Mouse (Mus musculus): Measurements from ENCODE around the gene Isca2. TPM values are rescaled to one million over a fixed set of nuclear protein-coding genes. Genes with fewer than 3 reads are reported as not detected.

The Isca2 gene
- polyA plus RNA-seq, 1 experiment from 2014 or later = 138 TPM

DNA sequence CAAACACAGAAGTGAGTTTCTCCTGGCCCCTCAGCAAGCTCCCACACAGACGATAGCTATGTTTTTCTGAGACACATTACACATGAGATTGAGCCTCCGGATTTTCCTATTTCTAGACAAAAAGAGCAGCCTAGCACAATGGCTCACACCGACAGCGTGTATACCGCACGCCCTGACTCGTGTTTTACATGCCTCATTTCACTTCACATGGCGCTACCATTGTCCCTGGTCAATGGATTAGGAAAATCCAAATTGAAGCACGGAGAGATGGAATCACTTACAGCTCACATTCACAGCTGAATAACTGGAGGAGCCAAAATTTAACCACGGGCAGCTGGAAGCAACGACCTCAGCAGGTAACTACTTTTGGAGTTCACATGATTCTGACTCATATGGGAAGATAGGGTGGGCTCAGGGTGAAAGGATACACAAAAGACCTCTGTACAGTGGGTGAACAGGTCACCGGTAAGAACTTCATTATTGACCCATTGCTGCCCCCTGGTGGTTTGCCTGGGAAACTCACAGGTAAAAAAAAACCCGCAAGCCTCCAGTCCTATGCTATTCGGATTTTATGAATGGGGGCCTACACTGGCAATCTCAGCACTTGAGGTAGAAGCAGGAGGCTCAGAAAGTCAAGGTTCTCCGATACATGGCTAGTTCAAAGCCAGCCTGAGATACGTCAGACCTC is 17.9 kb upstream of the Isca2 start:
- Histone ChIP-seq H3K9ac (no peak overlapping the region), H3K4me3 (no peak overlapping the region), H3K4me1 (replicated peaks) (no peaks in the 10 kb centered on the region), H3K27me3 (no peaks in the 10 kb centered on the region), H3K9me3 (replicated peaks) (no peaks in the 10 kb centered on the region), H3K36me3 (peaks cover 22% of the 10 kb centered on the region; the same call in 1 of the 2 replicates), H3K4me2 (no peak overlapping the region), H3K27ac (no peak overlapping the region)
- 64% methylated on average over 16 of the region's 16 CpGs for WGBS
- ATAC-seq (replicated peaks; ENCODE audit: insufficient number of reproducible peaks, insufficient read depth, low FRiP score, low read depth) = no peak

DNA sequence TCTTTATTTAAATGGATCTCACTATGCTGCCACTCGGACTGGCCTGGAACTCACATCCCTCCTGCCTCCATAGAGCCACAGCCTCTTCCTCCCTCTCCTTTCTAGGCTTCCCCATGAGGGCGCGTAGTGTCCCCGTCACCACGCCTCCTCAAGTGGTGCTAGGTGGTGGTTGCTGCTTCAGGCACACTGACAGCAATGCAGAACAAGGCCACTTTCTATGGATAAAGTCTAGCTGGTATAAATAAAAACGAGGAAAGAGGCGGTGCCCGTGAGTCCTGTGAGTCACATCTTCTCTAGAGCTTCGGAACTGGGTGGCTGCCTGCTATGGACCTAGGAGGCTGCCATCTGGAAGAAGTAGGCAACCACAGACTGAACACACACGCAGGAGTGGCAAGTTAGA is 17.0 kb upstream of the Isca2 start:
- no peak for ATAC-seq (replicated peaks; ENCODE audit: insufficient number of reproducible peaks, insufficient read depth, low FRiP score, low read depth)
- no peaks in the 10 kb centered on the region for H3K9me3 ChIP-seq (replicated peaks)
- no peaks in the 10 kb centered on the region for H3K27me3 ChIP-seq
- WGBS = 86% methylated on average over 10 of the region's 10 CpGs
- H3K4me2 ChIP-seq = no peak overlapping the region
- H3K9ac ChIP-seq = no peak overlapping the region
- 0 out of 2 replicates have a peak, but pooled peaks cover under 1% of the 10 kb centered on the region for H3K4me1 ChIP-seq (replicated peaks)
- H3K27ac ChIP-seq = no peak overlapping the region
- H3K4me3 ChIP-seq = no peak overlapping the region
- peaks cover 28% of the 10 kb centered on the region; the same call in 1 of the 2 replicates for H3K36me3 ChIP-seq

DNA sequence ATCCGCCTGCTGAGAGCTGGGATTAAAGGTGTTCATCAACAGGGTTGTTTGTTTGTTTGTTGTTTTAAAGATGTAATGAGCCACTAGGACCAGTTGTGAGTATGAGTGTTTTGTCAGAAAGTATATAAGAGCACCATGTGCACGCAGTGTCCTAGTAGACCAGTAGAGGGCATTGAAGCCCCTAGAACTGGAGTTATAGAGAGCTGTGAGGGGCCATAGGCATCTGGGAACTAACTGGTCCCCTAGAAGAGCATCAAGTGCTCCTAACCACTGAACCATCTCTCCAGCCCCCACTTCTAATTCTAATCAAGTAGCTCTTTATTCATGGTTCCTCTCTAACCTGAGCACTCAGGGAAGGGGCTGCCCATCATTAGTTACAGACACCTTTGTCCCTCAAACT is 14.0 kb upstream of the Isca2 start:
- 83% methylated on average over 2 of the region's 2 CpGs for WGBS
- Histone ChIP-seq H3K9me3 (replicated peaks) (no peaks in the 10 kb centered on the region), H3K27me3 (no peaks in the 10 kb centered on the region), H3K27ac (no peak overlapping the region), H3K9ac (no peak overlapping the region), H3K4me2 (no peak overlapping the region), H3K4me3 (no peak overlapping the region), H3K4me1 (replicated peaks) (peaks cover 5% of the 10 kb centered on the region), H3K36me3 (peaks cover 38% of the 10 kb centered on the region; the same call in 1 of the 2 replicates)
- no peak for ATAC-seq (replicated peaks; ENCODE audit: insufficient number of reproducible peaks, insufficient read depth, low FRiP score, low read depth)

DNA sequence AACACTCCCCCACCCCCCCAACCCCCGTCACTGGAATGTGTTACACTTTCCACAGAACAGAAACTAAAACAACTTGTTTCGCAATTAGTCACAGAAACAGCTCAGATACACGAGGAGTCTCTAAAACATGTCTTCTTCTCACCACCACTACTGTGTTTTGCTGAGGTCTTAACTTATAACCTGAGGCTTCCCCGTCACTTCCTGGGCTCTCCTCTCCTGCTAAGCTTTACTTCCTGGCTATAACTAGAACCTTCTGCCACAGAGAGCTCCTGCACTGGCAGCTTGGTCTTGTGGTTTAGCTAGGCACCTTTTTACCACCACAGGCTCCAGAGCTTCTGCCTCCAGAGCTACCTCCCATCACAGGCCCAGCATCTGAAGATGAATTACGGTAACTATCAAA is 10.5 kb upstream of the Isca2 start:
- peaks cover 44% of the 10 kb centered on the region for H3K36me3 ChIP-seq

DNA sequence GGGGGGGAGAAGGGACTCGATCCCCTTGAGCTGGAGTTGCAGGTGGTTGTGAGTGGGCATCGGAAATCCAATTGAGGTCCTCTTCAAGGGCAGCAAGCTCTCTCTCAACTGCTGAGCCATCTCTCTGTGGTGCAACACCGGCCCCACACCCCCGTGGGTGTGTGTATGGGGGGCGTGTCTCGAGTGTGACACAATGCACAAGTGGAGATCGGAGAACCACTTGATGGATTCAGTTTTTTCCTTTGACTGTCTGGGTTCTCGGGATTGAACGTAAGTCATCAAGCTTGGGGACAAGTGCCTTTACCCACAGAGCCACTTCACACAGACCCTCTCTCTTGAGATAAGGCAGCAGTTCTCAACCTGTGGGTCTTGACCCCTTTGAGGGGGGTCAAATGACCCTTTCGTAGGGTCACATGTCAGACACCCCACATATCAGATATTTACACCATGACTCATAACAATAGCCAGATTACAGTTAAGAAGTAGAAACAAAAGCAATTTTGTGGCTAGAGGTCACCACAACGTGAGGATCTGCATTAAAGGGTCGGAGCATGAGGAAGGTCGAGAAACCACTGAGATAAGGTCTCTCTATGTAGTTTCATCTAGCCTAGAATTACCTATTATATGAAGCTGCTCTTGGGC is 9.4 kb upstream of the Isca2 start:
- WGBS = 62% methylated on average over 13 of the region's 13 CpGs
- H3K4me2 ChIP-seq = no peak overlapping the region
- H3K27ac ChIP-seq = no peak overlapping the region
- H3K27me3 ChIP-seq = no peaks in the 10 kb centered on the region
- no peak overlapping the region for H3K9ac ChIP-seq
- H3K9me3 ChIP-seq (replicated peaks) = no peaks in the 10 kb centered on the region
- no peak overlapping the region for H3K4me3 ChIP-seq
- no peak for ATAC-seq (replicated peaks; ENCODE audit: insufficient number of reproducible peaks, insufficient read depth, low FRiP score, low read depth)
- peaks cover 35% of the 10 kb centered on the region for H3K36me3 ChIP-seq
- H3K4me1 ChIP-seq (replicated peaks) = peaks cover 11% of the 10 kb centered on the region

More for the DNA sequence above, 10.5 kb upstream of the Isca2 start:
- peaks cover 11% of the 10 kb centered on the region for H3K4me1 ChIP-seq (replicated peaks)
- no peak overlapping the region for H3K9ac ChIP-seq
- no peaks in the 10 kb centered on the region for H3K9me3 ChIP-seq (replicated peaks)
- WGBS = 81% methylated on average over 5 of the region's 5 CpGs
- H3K27me3 ChIP-seq = no peaks in the 10 kb centered on the region
- no peak overlapping the region for H3K4me2 ChIP-seq
- H3K27ac ChIP-seq = no peak overlapping the region
- no peak for ATAC-seq (replicated peaks; ENCODE audit: insufficient number of reproducible peaks, insufficient read depth, low FRiP score, low read depth)
- H3K4me3 ChIP-seq = no peak overlapping the region

DNA sequence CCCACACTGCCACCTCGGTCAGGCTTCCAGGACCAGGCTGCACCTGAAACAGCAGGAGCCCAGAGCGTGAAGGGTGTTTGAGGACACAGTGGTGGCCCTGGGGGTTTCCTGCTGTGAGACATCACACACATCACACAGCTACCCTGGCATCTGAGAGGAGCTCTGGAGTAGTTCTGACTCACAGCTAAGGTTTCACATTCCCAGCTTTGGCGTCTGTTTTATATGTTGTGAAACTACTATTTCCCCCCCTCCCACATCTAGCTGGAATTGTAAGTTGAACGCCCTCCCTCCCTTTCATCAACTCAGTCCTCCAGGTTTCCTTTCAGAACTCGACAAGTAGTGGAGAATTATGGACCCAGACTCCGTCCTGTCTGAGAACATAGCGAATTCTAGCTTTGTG is 8.3 kb upstream of the Isca2 start:
- no peak for ATAC-seq (replicated peaks; ENCODE audit: insufficient number of reproducible peaks, insufficient read depth, low FRiP score, low read depth)
- Histone ChIP-seq H3K4me1 (replicated peaks) (peaks cover 11% of the 10 kb centered on the region), H3K27ac (no peak overlapping the region), H3K27me3 (no peaks in the 10 kb centered on the region), H3K36me3 (peaks cover 32% of the 10 kb centered on the region), H3K9ac (no peak overlapping the region), H3K9me3 (replicated peaks) (no peaks in the 10 kb centered on the region), H3K4me3 (no peak overlapping the region), H3K4me2 (no peak overlapping the region)
- WGBS = 75% methylated on average over 7 of the region's 7 CpGs

DNA sequence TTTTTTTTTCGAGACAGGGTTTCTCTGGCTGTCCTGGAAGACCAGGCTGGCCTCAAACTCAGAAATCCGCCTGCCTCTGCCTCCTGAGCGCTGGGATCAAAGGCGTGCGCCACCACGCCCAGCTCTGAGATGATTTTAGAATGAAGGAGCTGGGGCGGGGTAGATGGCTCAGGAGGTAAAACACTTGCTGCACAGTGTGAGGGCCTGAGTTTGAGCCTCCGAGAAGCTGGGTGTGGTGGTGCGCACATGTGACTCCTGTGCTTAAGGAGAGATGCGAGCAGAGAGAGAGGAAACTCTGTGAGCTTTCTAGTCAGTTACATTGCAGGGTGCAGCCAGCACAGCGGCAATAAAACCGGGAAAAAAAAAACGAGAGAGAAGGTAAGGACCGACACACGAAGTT is 7.5 kb upstream of the Isca2 start:
- H3K27ac ChIP-seq = no peak overlapping the region
- no peak overlapping the region for H3K9ac ChIP-seq
- H3K9me3 ChIP-seq (replicated peaks) = no peaks in the 10 kb centered on the region
- no peak overlapping the region for H3K4me2 ChIP-seq
- H3K27me3 ChIP-seq = no peaks in the 10 kb centered on the region
- no peak for ATAC-seq (replicated peaks; ENCODE audit: insufficient number of reproducible peaks, insufficient read depth, low FRiP score, low read depth)
- WGBS = 89% methylated on average over 15 of the region's 15 CpGs
- H3K4me1 ChIP-seq (replicated peaks) = peaks cover 11% of the 10 kb centered on the region
- no peak overlapping the region for H3K4me3 ChIP-seq
- peaks cover 27% of the 10 kb centered on the region for H3K36me3 ChIP-seq

DNA sequence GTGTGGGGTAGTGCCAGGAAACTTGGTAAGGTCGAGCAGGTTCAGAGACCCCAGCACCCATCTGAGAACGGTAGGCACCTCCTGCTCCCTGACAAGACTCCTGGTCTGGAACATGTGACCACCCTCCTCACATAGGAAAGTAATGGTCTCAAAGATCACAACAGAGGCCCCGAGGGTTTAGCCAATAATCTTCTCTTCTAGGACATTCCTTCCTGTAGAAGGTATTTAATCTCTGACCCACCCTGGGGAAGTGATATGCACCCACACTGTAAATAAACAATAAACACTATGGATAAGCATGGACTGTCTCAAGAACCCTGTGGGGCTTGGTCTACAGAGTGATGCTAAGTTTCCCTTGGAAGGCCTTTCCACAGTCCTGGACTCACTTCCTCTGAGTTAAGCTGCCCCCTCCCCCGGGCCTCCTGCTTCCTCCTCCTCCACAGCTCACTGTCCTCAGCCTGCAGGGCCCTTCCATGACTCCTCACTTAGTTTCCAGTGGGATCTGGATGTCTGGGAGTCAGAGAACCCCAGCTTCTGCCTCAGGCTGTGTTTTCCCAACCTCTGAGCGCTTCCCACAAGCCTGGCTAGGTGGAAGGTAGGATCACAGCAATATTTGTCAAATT is 6.8 kb upstream of the Isca2 start:
- Histone ChIP-seq H3K27ac (no peak overlapping the region), H3K36me3 (peaks cover 26% of the 10 kb centered on the region), H3K27me3 (no peaks in the 10 kb centered on the region), H3K4me1 (replicated peaks) (peaks cover 13% of the 10 kb centered on the region), H3K4me2 (no peak overlapping the region), H3K4me3 (no peak overlapping the region), H3K9me3 (replicated peaks) (no peaks in the 10 kb centered on the region), H3K9ac (no peak overlapping the region)
- ATAC-seq (replicated peaks; ENCODE audit: insufficient number of reproducible peaks, insufficient read depth, low FRiP score, low read depth) = 0 out of 2 replicates have a peak, but pooled peaks have one; percentile 25
- WGBS = 59% methylated on average over 5 of the region's 5 CpGs

DNA sequence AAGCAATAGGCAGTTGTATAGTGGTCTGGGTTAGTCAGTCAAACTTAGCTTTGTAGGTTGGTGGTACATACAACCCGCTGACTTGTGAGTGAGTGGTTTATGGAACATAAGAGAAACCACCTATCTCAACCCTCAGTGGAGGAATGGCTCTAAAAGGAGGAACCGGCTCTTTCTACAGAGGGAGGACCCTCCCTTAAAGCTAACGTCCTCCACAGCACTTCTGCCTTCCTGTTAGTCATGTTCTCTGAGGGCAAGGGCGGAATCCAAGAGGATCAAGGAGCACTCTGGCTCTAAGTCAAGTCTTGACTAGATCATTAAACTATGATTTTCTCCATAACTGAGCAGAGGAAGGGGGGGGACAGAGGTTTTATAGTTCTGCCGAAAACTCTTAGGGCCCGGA is 5.5 kb upstream of the Isca2 start:
- no peaks in the 10 kb centered on the region for H3K9me3 ChIP-seq (replicated peaks)
- 75% methylated on average over 6 of the region's 6 CpGs for WGBS
- H3K4me1 ChIP-seq (replicated peaks) = peaks cover 18% of the 10 kb centered on the region
- H3K4me3 ChIP-seq = no peak overlapping the region
- no peak for ATAC-seq (replicated peaks; ENCODE audit: insufficient number of reproducible peaks, insufficient read depth, low FRiP score, low read depth)
- peaks cover 26% of the 10 kb centered on the region for H3K36me3 ChIP-seq
- no peaks in the 10 kb centered on the region for H3K27me3 ChIP-seq
- H3K4me2 ChIP-seq = no peak overlapping the region
- H3K27ac ChIP-seq = no peak overlapping the region
- no peak overlapping the region for H3K9ac ChIP-seq

DNA sequence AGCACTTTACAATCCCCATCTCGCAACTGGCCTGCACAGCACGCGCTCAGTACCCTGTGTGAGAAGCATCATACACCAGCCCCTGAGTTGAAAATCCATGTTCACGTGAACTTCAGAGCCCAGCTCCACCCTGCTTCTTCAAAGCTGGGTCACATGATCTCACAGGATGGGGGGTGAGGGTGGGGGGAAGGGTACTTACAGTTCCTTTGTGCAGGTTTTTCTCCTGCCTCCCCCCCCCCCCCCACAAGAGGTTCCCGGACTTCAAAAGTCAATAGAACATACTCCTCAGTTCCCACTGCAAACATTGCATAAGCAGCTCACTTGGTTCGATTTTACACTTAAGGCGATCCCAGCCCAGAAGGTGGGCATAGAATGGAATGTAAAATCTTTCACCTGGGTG is 3.4 kb upstream of the Isca2 start:
- Histone ChIP-seq H3K4me2 (no peak overlapping the region), H3K27ac (no peak overlapping the region), H3K36me3 (peaks cover 11% of the 10 kb centered on the region), H3K9ac (no peak overlapping the region), H3K27me3 (no peaks in the 10 kb centered on the region), H3K4me3 (no peak overlapping the region), H3K4me1 (replicated peaks) (peaks cover 28% of the 10 kb centered on the region), H3K9me3 (replicated peaks) (no peaks in the 10 kb centered on the region)
- no peak for ATAC-seq (replicated peaks; ENCODE audit: insufficient number of reproducible peaks, insufficient read depth, low FRiP score, low read depth)
- 83% methylated on average over 7 of the region's 7 CpGs for WGBS

DNA sequence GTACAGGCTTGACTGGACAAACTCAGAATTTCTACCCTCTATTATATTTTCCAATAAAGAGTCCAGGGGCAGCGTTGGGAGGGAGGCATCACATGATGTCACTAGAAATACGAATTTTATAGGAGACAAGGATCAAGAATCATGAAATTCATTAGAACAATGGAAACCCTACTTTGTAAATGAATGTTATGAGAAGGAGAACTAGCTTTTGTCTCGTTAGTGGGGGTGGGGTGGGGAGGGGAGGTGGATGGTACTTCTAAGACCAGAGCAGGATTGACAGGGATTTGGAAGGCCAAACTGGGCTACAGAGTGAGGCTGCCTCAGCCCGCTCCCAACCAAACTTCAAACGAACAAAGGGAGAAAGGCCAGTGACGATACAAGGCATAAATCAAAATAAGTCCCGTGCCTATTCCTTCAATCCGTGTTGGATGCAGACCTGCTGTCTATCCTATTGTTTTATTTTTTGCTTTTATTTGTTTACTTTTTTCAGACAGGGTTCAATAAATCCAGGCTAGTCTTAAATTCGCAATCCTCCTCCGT is 1.0 kb upstream of the Isca2 start:
- H3K27ac ChIP-seq = peak overlapping the region; percentile 98

More for the DNA sequence above, 1.0 kb upstream of the Isca2 start:
- H3K36me3 ChIP-seq = 0 out of 2 replicates have a peak, but pooled peaks cover 3% of the 10 kb centered on the region
- no peaks in the 10 kb centered on the region for H3K27me3 ChIP-seq
- 4% methylated on average over 10 of the region's 10 CpGs for whole genome bisulfite sequencing
- ATAC-seq (replicated peaks; ENCODE audit: insufficient number of reproducible peaks, insufficient read depth, low FRiP score, low read depth) = no peak
- no peaks in the 10 kb centered on the region for H3K9me3 ChIP-seq (replicated peaks)
- H3K4me3 ChIP-seq = peak overlapping the region; percentile 87
- peak overlapping the region; percentile 73 for H3K4me2 ChIP-seq
- H3K4me1 ChIP-seq (replicated peaks) = peaks cover 23% of the 10 kb centered on the region
- H3K9ac ChIP-seq = peak overlapping the region; percentile 93

Data from heart, embryonic 15.5 days (tissue).